Mouse (Mus musculus): Measurements from ENCODE around the gene Col28a1.

Gene Col28a1

GRCm38 (mm10) chr6:8152551-8153361 is 39.7 kb downstream of the Col28a1 start:
- TF ChIP-seq GATA4 (IDR thresholded peaks at IDR 0.05; ENCODE audit: insufficient replicate concordance, low read length): no peak

GRCm38 (mm10) chr6:8148916-8149315 is 43.5 kb downstream of the Col28a1 start:
- TF ChIP-seq GATA4 (IDR thresholded peaks at IDR 0.05; ENCODE audit: insufficient replicate concordance, low read length): no peak

- TF ChIP-seq GATA4 (IDR thresholded peaks at IDR 0.05; ENCODE audit: insufficient replicate concordance, low read length): no peak
Observed at GRCm38 (mm10) chr6:8141881-8142280, 50.5 kb downstream of the Col28a1 start.

DNA sequence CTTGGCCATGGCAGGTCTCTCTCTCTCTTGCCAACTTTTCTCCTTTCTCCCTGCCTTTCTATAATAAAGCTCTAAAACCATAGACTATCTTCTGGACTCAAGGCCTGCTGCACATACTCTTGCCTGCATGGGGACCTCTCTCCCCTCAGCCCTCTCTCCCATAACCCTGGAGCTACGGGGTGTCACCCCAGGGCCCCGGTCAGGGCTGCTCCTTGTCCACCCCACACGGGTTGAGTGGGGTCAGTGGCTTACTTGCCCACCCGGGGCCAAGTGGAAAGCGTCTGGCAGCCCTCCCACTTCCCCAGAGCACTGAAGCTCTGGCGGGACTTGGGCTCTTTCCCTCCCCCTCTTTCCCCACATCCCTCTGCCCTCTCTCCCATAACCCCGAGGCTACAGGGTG is 62.3 kb downstream of the Col28a1 start:
- no peak for TF ChIP-seq GATA4 (IDR thresholded peaks at IDR 0.05; ENCODE audit: insufficient replicate concordance, low read length)

DNA sequence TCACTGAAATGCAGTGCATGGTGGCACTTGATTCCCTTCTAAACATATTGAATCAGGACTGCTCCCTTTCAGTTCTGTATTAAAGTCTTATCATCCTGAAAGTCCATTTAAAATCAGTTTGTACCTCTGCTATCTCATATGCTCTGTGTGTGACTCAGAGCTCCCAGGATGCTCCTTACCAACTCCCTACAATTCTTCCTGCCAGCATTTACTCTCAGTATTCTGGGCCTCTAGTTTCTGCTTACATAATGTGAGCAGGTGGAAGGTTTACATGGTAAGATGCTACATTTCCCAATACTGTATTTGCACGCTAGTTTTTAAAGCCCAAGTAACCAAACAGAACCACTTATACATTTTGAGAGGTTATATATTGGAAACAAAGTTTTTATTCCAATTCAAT is 64.3 kb downstream of the Col28a1 start:
- no peak for TF ChIP-seq GATA4 (IDR thresholded peaks at IDR 0.05; ENCODE audit: insufficient replicate concordance, low read length)

DNA sequence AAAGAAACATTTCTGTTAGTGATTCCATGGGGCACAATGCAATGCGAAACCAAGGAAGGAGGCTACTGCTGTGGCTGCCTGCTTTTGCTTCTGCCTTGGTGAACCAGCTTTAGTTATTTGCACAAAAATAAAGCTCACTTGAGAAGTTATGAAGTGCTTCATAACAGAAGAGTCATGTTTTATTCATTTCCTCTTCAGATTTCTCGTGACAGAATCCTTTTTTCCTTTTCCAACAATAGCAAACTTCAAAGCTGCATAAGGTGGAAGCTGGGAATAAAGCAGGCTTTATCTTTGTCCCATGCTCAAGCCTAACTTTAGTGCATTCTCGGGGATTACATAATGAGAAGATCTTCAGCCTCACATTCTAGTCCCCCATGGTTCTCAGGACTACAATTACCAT is 65.9 kb downstream of the Col28a1 start:
- TF ChIP-seq GATA4 (IDR thresholded peaks at IDR 0.05; ENCODE audit: insufficient replicate concordance, low read length): no peak

DNA sequence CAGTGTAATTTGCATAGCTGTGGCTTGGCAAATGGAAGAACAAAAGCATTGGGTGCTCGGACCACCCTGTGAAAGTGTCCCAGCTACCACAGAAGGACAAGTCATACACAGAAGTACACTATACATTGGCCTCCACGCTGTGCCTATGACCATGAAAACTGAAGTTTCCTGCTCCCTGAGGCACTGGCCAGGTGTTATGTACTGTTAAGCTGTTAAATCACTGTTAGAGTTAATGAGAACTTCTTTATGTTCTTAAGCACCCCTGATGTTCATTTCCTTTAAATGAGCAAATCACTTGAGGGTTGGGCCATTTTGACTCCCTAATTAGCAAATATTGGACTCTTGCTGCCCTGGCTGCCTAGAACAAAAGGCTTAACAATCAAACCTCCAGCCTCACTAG is 73.3 kb downstream of the Col28a1 start:
- no peak for TF ChIP-seq GATA4 (IDR thresholded peaks at IDR 0.05; ENCODE audit: insufficient replicate concordance, low read length)

- no peak for TF ChIP-seq GATA4 (IDR thresholded peaks at IDR 0.05; ENCODE audit: insufficient replicate concordance, low read length)
Observed at GRCm38 (mm10) chr6:8118577-8118976, 73.8 kb downstream of the Col28a1 start.

DNA sequence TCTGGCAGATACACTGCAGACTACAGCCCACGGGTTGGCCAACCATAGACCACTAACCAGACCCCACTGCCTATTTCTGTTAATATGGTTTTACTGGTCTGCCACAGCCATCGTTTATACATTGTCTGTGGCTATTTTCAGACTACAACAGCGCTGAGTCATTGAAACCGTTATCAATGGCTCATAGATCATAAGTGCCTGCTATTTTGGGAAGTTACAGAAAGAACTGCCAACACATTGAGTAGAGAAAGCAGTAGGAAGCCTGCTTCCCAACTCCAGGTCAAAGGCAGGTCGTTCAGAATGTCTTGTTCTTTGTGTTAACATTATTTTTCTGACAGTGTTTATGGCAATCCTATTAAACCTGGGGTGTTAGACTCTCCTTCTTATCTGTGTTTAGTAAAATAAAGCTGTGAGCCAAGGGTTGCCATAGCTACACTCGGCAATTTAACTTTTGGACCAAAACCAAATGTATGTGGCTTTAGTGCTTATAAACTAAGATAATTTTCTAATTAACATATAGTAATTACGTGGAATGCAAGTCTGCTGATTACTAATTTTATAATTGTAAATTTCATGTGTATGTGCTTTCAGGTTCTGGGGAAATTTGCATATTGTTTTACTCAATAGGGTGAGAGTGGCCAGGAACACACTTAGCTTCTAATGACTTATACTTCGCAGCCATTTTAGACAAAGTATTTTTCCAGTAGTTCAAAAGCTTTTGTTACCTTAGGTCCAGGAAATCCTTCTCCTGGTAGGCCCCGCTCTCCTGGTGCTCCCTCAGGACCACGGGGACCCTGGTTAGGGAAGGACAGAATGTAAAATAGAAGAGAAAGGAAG is 86.3 kb downstream of the Col28a1 start:
- TF ChIP-seq GATA4 (IDR thresholded peaks at IDR 0.05; ENCODE audit: insufficient replicate concordance, low read length): no peak

DNA sequence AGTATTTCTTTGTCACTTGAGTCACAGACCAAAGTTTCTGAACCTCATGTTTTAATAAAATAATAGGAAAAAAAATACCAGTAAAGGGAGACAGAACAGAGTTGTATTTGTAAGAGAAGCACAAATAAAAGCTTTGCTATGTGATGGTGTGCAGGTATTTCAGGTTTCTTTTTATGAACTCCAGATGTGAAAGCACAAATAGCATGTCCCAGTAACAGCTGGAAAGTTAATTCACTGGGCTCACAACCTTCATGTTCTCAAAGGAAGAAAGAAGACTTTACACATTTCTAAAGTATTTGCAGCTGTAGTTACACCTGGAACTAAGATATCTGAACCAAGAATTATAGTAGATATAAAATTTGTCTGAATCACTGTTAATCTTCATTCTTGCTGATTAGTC is 91.2 kb downstream of the Col28a1 start:
- no peak for TF ChIP-seq GATA4 (IDR thresholded peaks at IDR 0.05; ENCODE audit: insufficient replicate concordance, low read length)

GRCm38 (mm10) chr6:8095856-8096255 is 96.6 kb downstream of the Col28a1 start:
- no peak for TF ChIP-seq GATA4 (IDR thresholded peaks at IDR 0.05; ENCODE audit: insufficient replicate concordance, low read length)

DNA sequence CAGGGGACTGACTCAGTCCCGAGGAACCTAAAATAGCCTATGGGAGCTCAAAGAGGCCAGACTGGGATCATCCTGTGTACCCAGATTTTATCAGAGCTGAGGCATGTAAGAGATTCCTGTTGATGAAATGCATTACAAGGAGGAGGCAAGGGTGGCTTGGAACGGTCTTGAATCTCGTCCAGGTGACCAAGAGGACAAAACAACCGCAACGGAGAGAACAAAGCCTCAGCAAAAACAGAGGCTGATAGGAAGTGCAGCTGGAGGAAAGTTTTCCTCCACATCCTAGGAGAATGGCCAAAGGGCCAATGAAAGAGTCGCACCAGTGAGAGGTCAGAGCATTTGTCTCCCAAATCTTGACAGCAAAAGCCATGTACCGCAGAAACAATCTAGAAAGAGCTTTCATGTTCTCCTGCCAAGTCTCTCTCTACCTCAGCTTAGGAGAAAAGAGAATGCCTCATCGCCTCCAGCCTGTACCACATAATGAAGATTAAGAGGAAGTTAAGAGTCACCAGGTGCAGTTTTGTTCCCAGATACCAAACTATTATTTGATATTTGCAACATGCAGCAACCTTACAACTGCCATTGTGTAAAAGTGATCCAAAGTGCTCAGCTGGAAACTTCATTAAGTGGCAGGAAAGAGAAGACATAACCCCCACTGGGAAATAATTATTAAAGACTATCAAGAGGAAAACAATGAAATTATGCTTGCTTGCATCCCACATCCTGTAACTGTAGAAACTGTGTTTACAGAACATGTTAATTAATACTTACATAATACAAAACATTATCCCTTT is 98.1 kb downstream of the Col28a1 start:
- TF ChIP-seq GATA4 (IDR thresholded peaks at IDR 0.05; ENCODE audit: insufficient replicate concordance, low read length): no peak

DNA sequence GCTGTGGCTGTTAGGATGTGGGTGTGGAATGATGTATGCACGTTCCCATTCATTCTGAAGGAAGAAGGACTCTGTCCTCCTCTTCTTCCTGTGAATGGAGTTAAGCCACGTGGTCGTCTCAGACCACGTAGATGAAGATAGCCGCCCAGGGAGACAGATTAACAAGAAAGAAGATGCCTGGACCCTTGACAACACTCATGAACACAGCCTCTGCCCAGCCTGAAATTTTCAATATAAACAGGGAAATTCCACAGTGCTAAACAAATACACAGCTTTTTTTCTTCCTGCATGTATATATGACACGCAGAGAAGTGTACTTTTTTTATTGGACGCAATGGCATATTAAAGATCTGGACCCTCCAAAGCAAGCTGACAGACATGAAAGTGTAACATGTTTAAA is 98.9 kb downstream of the Col28a1 start:
- TF ChIP-seq GATA4 (IDR thresholded peaks at IDR 0.05; ENCODE audit: insufficient replicate concordance, low read length): no peak

GRCm38 (mm10) chr6:8086847-8087246 is 105.6 kb downstream of the Col28a1 start:
- TF ChIP-seq GATA4 (IDR thresholded peaks at IDR 0.05; ENCODE audit: insufficient replicate concordance, low read length): no peak

GRCm38 (mm10) chr6:8084806-8085205 is 107.6 kb downstream of the Col28a1 start:
- TF ChIP-seq GATA4 (IDR thresholded peaks at IDR 0.05; ENCODE audit: insufficient replicate concordance, low read length): no peak
